Mouse (Mus musculus): ENCODE results near the gene Gm4353. TPM values are rescaled to one million over a fixed set of nuclear protein-coding genes. Genes with fewer than 3 reads are reported as not detected.

Gm4353 gene
- total and polyA plus RNA-seq, 3 experiments: 0.74 to 34.1 (median 2.0) TPM

DNA sequence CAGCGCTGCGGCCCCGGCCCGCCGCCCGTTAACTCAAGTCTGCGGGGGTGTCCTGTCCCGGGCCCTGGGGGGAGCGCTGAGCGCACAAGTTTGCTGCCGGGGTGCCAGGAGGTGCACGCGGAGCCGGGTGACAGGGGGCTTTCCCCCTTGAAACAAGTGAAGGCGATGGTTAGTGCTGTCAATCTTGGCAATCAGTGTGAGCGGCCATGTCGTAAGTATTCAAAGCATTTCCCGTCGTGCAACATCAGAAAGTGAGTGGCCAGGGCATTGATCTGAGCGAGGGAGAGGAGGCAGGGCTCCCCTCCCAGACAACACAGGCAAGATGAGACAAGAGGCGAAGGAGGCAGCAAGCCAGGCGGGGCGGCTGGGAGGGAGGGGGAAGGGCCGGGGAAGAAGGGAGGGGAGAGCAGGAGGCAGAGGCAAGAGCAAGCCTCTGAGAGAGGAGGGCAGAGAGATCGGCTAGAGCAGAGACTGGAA lies 50.1 kb downstream of the Gm4353 start:
- Histone ChIP-seq H3K4me1 (ENCODE audit: control insufficient read depth in 1 of 2, insufficient read depth in 2 of 2) (peaks cover 0 to 14% of the 10 kb centered on the region in 2 experiments; a peak in 2 of 4 replicates), H3K9me3 (replicated peaks; ENCODE audit: low read length) (no peaks in the 10 kb centered on the region), H3K79me2 (replicated peaks; ENCODE audit: control insufficient read depth, extremely low read depth, insufficient read depth, poor library complexity, severe bottlenecking) (no peaks in the 10 kb centered on the region), H3K36me3 (replicated peaks in 1 of 2; ENCODE audit: control insufficient read depth in 1 of 2, insufficient read depth in 1 of 2, low read length in 1 of 2) (no peaks in the 10 kb centered on the region), H3K9ac (ENCODE audit: insufficient read depth, low read depth) (no peak overlapping the region), H3K27ac (ENCODE audit: insufficient read depth, low read depth) (no peak overlapping the region), H3K27me3 (replicated peaks) (peaks cover 61% of the 10 kb centered on the region), H3K4me2 (ENCODE audit: insufficient read depth, low read depth, poor library complexity, severe bottlenecking) (no peak overlapping the region), H3K4me3 (replicated peaks in 1 of 3; ENCODE audit: low read depth in 2 of 3, low read length in 2 of 3, poor library complexity in 1 of 3) (no peak overlapping the region)
- dilution Hi-C loops (cut with MboI; ENCODE audit: extremely low pct_ligation_motif_present, extremely low pct_unique_long_range_greater_than_20kb, low sequenced_read_pairs): no loop called here
- TF ChIP-seq SIN3A (IDR thresholded peaks at IDR 0.05; ENCODE audit: low read length): no peak
- no peak for TF ChIP-seq UBTF (IDR thresholded peaks at IDR 0.05; ENCODE audit: low read depth, low read length)
- TF ChIP-seq RCOR1 (conservative IDR thresholded peaks at IDR 0.05; ENCODE audit: low read depth, low read length): no peak
- TF ChIP-seq ETS1 (conservative IDR thresholded peaks at IDR 0.05; ENCODE audit: low read depth, low read length): no peak
- TF ChIP-seq MAZ (IDR thresholded peaks at IDR 0.05; ENCODE audit: low read depth, low read length): no peak
- no peak for TF ChIP-seq CHD1 (IDR thresholded peaks at IDR 0.05; ENCODE audit: low read depth, low read length)
- no peak for TF ChIP-seq POLR2AphosphoS2 (IDR thresholded peaks at IDR 0.05; ENCODE audit: low read depth, low read length)
- TF ChIP-seq TBP (conservative IDR thresholded peaks at IDR 0.05; ENCODE audit: low read depth, low read length): no peak
- DNase-seq (ENCODE audit: extremely low read depth): no peak
- in situ Hi-C loops (cut with MboI; ENCODE audit: low pct_ligation_motif_present, low pct_unique_long_range_greater_than_20kb, low sequenced_read_pairs): loop anchor here (25.0 kb wide), 2 partner anchors 822 to 1122 kb away; no protein-coding TSS in a partner anchor

DNA sequence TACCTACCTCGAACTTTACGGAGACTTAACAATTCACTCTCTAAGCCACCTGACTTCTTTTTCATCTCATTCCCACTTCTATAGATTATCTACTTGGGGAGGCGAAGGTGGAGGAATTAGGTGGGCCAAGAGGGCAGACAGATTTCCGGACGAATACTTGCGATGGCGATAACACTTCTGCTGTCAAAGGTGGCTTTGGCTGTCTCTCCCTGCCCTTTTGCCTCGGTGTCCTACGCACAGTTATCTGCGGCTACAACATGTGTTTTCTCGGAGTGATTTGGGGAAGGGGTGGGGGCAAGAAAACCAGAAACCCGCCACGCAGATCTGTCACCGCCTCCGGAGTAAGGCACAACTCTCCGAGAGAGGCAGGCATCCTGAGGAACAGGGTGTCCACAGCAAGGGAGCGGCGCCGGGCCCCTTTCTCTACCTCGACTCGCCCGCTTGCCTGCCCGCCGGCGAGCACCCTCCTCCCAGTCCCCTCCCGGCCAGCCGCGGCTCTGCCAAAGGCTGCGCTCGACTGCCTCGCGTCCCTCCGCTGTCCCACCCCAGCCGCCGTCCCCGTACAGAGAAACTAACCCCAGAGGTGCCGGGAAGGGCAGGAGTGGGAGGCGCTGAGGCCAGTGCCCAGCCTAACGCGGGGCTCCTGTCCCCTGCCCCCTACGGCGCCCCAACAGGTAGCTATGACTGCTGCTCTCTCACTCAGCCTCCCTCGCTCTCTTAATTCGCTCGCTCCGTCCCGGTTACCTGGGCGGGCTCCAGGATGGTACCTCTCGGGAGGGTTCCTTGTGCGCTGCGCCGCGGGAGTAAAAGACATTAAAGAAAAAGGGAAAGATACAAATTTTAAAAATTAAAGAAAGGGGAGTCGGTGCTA lies 50.8 kb downstream of the Gm4353 start:
- dilution Hi-C loops (cut with MboI; ENCODE audit: extremely low pct_ligation_motif_present, extremely low pct_unique_long_range_greater_than_20kb, low sequenced_read_pairs): no loop called here
- no peak for DNase-seq (ENCODE audit: extremely low read depth)
- H3K4me3 ChIP-seq (replicated peaks in 1 of 3; ENCODE audit: low read depth in 2 of 3, low read length in 2 of 3, poor library complexity in 1 of 3): no peak overlapping the region

More for the DNA sequence above, 50.8 kb downstream of the Gm4353 start:
- in situ Hi-C loops (cut with MboI; ENCODE audit: low pct_ligation_motif_present, low pct_unique_long_range_greater_than_20kb, low sequenced_read_pairs): loop anchor here (25.0 kb wide), 2 partner anchors 821 to 1121 kb away; no protein-coding TSS in a partner anchor
- no peaks in the 10 kb centered on the region for H3K9me3 ChIP-seq (replicated peaks; ENCODE audit: low read length)
- H3K4me2 ChIP-seq (ENCODE audit: insufficient read depth, low read depth, poor library complexity, severe bottlenecking): no peak overlapping the region
- TF ChIP-seq ETS1 (conservative IDR thresholded peaks at IDR 0.05; ENCODE audit: low read depth, low read length) (no peak), E2F4 (IDR thresholded peaks at IDR 0.05; ENCODE audit: insufficient replicate concordance, low read depth, low read length) (no peak), BHLHE40 (IDR thresholded peaks at IDR 0.05; ENCODE audit: low read depth, low read length) (no peak)
- no peaks in the 10 kb centered on the region for H3K36me3 ChIP-seq (replicated peaks in 1 of 2; ENCODE audit: control insufficient read depth in 1 of 2, insufficient read depth in 1 of 2, low read length in 1 of 2)
- H3K9ac ChIP-seq (ENCODE audit: insufficient read depth, low read depth): no peak overlapping the region
- no peak overlapping the region for H3K27ac ChIP-seq (ENCODE audit: insufficient read depth, low read depth)
- H3K27me3 ChIP-seq (replicated peaks): peaks cover 56% of the 10 kb centered on the region
- no peaks in the 10 kb centered on the region for H3K79me2 ChIP-seq (replicated peaks; ENCODE audit: control insufficient read depth, extremely low read depth, insufficient read depth, poor library complexity, severe bottlenecking)
- peaks cover 0 to 14% of the 10 kb centered on the region in 2 experiments; a peak in 2 of 4 replicates for H3K4me1 ChIP-seq (ENCODE audit: control insufficient read depth in 1 of 2, insufficient read depth in 2 of 2)

Other genes starting within 250 kb of the Gm4353 start
- 1.0 and 1.3 TPM in 2 replicates for gene Sox6, start 45.8 kb downstream of the Gm4353 start, total RNA-seq (2012; rRNA removed)
- gene Sox6, start 45.8 kb downstream of the Gm4353 start, total RNA-seq (2014; rRNA removed): 0.09 and 0.11 TPM in 2 replicates
- 0.78 and 0.90 TPM in 2 replicates for gene Sox6, start 45.8 kb downstream of the Gm4353 start, polyA plus RNA-seq (2012; ENCODE audit: insufficient read length, low read depth)
- gene 1110004F10Rik, start 45.2 kb downstream of the Gm4353 start, total RNA-seq (2012; rRNA removed): 120 and 129 TPM in 2 replicates
- 262 and 274 TPM in 2 replicates for gene 1110004F10Rik, start 45.2 kb downstream of the Gm4353 start, total RNA-seq (2014; rRNA removed)
- 196 and 274 TPM in 2 replicates for gene 1110004F10Rik, start 45.2 kb downstream of the Gm4353 start, polyA plus RNA-seq (2012; ENCODE audit: insufficient read length, low read depth)
- gene Plekha7, start 223.7 kb upstream of the Gm4353 start, total RNA-seq (2012; rRNA removed): 1.0 and 1.5 TPM in 2 replicates
- gene Plekha7, start 223.7 kb upstream of the Gm4353 start, total RNA-seq (2014; rRNA removed): 0.23 and 0.59 TPM in 2 replicates
- 1.0 and 1.5 TPM in 2 replicates for gene Plekha7, start 223.7 kb upstream of the Gm4353 start, polyA plus RNA-seq (2012; ENCODE audit: insufficient read length, low read depth)
- 1,979 and 2,045 TPM in 2 replicates for gene Rps13, start 249.6 kb upstream of the Gm4353 start, total RNA-seq (2012; rRNA removed)
- gene Rps13, start 249.6 kb upstream of the Gm4353 start, total RNA-seq (2014; rRNA removed): 1,623 and 1,663 TPM in 2 replicates
- 191 and 388 TPM in 2 replicates for gene Rps13, start 249.6 kb upstream of the Gm4353 start, polyA plus RNA-seq (2012; ENCODE audit: insufficient read length, low read depth)

All from CH12.LX (cell line).